Mouse (Mus musculus) spleen, postnatal 10 days (tissue): Measurements from ENCODE around the gene Tpd52l2.
"Not testable (repeated sequence)": the region's sequence is repeated elsewhere in the genome, so short reads cannot be mapped to it uniquely, and the experiment has no call there.

Experiments used
- DNase-seq, 2 experiments: peaks; one replicate each; pipeline ENCODE4 v3.0.0; 2021 to 2022; ENCODE audit warnings: low spot score in 2 of 2

Tpd52l2 gene

DNA sequence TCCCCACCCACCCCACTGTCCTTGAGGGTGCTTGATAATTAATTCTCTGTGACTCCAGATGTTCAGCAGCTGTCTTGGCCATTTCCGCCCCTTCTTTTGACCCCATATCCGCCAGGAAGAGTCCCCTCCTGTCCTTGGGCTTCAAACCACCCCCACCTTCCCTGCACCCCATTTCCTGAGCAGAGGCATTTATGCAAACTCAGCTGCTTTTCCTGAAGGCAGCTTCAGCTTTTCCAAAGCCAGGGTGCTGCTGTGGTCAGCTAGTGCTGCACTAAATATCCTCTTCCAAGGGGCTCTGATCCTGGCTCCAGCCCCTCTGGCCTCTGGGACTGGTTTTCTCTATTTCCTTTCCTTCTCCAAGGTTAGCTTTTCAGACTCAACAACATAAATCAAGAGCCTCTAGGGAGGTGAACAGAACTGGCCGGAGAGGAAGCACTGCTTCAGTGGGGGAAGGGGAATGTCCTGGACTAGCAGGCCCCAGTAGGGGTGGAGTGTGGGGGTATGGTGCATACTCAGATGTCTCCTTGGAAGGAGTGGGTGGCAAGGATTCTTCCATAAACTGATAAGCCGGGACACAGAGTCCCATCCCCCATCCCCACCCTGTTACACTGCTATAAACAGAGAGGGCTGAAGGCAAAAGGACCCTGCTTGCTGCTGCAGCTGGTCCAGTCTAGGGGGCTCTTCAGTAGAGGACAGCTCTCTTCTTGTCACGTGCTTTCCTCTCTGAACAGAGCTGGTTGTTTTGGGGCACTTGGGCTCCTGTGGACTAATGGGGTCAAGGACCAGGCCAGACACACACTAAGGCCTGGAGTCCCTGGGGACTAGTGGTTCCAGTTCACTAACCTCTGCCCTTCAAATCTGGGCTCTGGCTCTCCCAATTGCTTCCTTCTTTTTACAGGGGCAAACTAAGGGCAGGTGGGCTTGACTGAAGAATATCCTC lies 9.3 kb upstream of the Tpd52l2 start:
- DNase-seq: no peak

DNA sequence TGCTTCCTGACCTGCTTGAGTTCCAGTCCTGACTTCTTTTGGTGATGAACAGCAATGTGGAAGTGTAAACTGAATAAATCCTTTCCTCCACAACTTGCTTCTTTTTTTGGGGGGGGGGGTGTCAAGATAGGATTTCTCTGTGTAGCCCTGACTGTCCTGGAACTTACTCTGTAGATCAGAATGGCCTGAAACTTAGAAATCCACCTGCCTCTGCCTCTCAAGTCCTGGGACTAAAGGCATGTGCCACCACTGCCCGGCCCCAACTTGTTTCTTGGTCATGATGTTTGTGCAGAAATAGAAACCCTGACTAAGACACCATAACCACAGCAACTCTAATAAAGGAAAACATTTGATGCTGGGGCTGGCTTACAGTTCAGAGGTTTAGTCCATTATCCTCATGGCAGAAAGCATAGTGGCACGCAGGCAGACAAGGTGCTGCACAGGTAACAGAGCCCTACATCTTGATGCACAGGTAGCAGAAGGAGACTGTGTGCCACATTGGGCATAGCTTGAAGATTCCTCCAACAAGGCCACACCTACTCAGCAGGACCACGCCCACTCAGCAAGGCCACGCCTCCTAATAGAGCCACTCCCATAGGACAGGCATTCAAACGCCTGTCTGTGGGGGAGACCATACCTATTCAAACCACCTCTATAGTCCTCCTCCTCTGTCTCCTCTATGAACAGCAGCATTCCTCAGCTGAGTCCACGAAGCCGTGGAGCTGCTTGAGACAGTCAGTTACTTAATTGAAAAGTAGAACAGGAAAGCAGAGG lies 5.3 kb upstream of the Tpd52l2 start:
- peak; percentile 71 to 88 for DNase-seq

DNA sequence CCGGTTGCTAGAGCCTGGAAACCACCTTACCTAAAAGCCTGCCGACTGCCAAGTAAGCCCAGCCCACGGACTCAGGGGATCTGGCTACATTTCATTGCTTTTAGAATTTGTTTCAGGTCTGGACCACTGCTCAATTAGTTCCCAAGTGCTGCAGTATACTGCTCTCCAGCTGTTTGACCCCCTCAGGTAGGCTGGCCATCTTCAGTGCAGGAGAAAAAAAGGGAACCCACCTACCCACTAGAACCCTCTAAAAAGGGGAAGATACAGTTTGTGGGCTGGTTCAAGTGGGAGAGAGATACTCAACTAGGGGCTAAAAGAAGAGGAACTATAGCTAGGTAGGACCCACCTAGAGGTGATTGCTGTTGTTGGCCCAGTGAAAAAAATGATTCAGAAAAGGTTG lies 4.7 kb upstream of the Tpd52l2 start:
- DNase-seq: no peak

DNA sequence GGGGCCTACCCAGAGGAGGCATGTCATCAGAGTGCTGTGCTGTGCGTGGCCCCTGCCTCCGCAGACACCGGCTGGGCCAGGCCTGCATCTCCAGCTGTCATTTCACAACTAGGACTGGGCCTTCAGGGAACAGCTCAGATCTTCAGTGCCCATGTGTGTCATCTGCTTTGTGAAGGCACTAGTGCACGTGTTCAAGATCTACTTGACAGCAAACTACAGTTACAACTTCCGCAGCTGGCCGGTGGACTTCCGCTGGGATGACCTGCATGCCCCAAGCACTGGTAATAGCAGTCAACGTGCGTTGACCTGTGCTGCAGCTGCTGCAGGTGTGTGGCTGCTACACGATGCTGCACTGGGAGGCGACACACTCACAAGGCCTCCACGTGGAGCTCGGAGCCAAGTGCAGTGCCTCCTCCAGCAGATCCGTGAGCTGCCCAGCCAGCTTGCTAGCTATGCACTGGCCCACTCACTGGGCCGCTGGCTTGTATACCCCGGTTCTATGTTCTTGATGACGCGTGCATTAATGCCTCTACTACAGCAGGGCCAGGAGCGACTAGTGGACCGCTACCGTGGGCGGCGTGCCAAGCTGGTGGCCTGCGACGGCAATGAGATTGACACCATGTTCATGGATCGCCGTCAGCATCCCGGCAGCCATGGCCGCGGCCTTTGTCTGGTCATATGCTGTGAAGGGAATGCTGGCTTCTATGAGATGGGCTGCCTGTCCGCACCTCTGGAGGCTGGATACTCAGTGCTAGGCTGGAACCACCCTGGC lies 3.6 kb upstream of the Tpd52l2 start, which contains the start of gene Abhd16b:
Abhd16b (plus strand) TSS at position 51 of the 772 bp plus-strand sequence.
- DNase-seq: no peak

DNA sequence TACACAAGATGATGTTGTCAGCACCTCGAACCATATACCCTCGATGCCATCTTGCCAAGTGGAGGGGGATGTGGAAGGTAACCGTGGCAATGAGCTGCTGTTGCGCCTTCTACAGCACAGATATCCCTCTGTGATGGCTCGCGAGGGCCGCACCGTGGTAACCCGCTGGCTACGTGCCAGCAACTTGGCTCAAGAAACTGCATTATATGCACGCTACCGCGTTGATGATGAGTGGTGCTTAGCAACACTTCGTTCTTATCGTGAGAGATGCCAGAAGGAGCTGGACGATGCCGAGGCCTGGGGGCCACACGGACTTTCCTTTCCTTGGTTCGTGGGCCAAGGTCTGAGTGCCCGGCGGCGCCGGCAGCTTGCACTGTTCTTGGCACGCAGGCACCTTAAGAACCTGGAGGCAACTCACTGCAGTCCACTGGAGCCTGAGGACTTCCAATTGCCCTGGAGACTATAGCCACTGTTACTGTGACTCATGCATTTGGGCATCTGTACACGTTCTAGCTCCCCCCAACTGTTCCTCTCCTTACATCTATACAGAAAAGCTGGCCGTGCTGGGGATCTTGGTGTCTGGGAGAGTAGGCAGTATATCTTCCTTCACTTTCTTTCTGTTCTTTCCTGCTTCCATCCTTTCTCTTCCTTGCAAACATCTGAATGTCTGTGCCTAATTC lies 2.5 kb upstream of the Tpd52l2 start:
- no peak for DNase-seq

DNA sequence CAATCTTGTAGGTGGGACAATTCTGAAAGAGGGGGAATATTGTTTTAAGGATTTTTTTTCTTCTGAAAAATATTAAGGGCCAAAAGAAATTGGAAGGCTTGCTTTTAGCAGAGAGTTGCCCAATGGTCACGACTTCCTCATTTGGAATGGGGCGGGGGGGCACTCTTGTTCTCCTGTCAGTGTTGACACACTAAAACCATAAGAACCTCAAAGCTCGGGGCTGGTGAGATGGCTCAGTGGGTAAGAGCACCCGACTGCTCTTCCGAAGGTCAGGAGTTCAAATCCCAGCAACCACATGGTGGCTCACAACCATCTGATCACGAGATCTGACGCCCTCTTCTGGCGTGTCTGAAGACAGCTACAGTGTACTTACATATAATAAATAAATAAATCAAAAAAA lies 1.1 kb upstream of the Tpd52l2 start:
- DNase-seq: not testable (repeated sequence)

DNA sequence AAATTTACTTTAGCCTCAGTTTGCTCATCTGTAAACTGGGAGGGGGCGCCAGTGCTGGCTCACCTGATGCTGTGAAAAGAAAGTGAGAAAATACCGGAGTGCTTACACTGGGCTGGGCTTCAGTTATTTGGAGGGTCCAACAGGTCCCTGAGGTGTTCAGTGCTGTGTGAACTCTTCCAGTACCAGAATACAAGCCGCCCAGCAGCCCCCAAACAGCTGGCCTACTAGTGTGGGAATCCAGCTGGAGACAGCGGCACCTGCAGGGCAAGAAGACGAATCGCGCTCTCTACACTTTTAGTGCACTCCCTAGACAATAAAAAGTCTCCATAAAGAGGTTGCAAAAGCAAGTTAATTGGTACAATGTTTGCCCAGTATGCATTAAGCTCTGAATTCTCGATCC lies 661 bp upstream of the Tpd52l2 start:
- DNase-seq: peak; percentile 52 to 83

DNA sequence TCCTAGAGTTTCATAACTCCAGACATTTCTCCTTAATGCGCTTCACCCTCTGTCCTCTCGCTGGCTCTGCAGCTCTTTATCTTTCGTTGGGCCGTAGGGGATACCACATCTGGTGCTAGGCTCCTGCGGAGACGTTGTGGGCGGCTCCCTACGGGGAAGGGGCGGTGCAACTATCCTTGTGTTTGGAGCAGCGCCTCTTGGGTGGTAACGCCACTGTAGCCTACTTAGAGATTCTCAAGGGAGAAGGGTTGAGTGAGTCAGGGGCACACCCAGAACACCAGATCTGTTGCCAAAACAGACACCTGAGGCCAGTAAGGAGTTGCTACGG lies 570 bp downstream of the Tpd52l2 start:
- peak; percentile 66 to 81 for DNase-seq

DNA sequence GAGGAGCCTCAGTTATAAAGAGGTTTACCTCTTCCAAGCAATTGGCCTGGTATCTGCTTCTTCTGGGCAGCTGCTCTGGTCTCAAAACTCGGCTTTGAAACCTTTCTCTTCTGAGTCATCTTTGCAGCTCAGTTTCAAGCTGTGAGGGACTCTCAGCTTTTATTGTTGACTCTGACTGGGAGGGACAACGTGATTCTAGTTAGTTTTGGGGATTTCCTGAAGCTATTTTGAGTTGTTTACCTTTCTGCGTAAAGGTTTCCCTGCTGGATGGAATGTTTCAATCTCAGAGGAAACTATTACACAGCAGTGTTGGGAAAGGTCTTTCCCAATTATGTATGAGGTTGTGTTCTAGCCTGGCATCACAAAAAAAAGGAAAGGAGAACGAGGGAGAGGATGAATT lies 1.7 kb downstream of the Tpd52l2 start:
- no peak for DNase-seq

DNA sequence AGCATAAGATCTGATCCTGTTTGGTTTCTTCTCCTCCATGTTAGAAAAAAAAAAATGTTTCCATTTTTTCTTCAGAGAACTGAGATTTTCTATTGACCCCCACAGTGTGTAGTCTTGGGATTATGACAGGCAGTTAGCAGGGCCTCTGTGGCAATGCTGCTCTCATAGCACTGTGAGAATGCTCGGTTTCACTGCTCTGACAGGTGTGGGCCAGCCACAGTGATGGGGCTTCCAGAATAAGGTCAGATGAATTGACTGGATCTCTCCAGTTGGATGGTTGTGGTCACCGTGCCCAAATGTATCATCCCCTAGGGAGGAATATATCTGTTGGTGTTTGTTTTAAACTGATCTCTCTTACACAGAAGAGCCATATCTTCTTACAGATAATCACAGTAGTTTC lies 12.2 kb downstream of the Tpd52l2 start:
- DNase-seq: no peak

DNA sequence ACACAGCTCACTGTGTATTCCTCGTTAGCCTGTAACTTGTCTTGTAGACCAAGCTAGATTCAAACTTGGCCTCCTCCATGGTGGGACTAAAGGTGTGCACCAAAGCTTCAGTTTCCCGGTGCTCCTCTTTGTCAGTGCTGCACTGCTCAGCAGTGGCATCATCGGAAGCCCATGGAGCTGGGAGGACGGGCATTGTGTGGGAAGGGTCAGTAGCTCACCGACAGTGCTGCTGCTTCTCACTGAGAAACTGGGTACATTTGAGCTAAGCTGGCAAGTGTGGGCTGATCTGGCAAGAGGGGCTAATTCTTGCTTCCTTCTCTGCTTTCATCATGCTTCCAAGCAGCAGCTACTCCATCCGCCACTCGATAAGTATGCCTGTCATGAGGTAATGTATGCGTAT lies 14.3 kb downstream of the Tpd52l2 start:
- no peak for DNase-seq

DNA sequence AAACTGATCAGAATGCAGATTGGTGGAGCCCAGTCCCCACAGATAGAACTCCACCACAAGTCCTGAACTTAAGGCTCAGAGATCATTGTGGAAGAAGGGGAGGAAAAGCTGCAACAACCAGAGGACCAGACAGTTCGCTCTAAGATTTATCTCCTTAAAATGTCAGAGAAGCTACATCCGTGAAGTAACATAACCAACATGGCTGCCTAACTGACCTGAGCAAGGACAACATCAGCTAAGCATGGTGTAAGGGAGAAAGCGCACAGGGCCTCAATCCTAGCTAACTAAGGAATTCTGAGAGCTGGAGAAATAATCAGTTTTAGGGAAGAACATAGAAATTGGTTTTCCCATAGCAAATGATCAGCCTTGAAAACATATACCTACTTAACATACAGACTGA lies 22.3 kb downstream of the Tpd52l2 start:
- no peak for DNase-seq

DNA sequence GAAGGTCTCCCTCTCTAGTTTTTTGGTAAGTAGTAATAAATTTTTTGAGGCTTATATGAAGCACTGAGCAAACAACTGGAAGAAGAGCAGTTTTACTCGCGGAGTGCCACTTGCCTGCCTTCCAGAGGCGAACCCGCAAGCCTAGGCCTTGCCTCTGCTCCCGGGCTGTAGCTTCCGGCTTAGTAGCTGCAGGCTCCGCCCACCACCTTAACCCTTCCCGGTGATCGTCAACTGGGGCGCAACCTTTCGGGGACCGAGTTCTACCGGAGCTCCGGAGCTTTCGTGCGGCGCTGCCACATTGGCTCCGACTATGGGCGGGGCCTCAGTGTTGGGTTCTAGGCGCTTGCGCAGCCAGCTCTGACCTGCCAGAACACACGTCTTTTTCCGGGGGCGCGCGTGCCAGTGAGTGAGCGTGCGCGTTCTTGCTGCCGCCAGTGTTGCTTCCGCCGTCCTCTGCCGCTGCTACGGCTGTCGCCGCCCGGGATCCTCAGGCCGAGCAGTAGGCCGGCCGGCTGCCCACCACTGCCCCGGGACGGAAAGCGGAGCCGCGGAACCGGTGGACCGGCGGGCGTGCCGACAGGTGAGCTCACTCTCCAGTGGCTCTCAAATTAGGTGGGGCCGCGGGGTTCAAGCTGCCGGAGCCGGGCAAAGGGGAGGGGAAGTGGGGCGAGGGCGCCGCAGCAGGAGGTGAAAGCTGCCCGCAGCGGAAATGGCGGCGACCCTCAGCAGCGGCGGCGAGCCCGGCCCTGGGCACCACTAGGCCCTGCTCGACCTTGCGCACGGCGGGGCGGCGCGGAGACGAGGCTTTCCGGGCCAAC lies 23.4 kb downstream of the Tpd52l2 start, which contains the start of gene Dnajc5:
Dnajc5 (plus strand) TSS at position 368 of the 818 bp plus-strand sequence.
- DNase-seq: peak; percentile 94 to 98

DNA sequence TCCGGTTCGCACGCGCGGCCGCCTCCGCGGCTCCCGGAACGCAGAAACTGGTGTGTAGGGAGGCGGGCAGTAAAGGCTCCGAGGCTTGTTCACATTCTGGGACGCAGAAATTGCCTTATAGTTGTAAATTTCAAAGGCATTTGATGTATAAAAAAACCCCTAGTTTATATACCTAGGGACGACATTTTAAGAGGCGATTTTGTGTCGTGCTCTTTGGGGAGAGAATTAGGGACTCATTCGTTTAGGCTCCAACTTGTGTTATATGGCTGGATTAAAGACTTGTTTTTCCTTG lies 23.9 kb downstream of the Tpd52l2 start:
- no peak for DNase-seq

DNA sequence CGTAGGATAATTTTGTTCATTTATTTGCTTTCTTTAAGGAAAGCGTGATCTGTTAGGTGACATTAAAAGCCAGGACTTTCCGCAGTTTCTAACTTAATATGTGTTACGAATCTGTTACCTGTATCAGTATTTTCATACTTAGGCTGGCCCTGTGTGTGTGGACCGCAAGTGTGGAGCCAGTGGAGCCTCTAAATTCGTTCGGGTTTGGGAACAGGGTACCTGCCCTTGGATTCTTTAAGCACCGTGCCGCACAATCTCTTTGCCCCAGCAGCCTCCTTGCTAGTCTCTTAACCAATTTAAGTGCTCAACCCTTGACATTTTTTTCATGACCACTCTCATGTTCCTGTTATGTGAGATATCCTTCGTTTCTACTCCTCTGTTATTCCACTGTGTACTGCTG lies 24.5 kb downstream of the Tpd52l2 start:
- DNase-seq: peak; percentile 26 to 41

DNA sequence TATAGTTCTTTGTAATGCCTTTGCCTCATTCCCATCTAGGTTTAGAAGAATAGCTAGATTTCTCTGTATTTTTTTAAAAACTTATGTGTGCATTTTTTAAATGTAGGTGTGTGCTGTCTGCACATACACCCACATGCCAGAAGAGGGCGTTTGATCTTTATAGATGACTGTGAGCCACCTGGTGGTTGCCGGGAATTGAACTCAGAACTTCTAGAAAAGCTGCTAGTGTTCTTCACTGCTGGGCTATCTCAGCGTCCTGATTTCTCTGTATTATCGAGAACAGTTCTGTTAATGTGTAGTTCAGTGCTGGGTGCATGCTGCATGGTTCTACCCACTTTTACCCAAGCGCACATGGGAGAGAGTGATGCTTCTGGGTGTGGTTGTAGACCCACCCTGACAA lies 25.9 kb downstream of the Tpd52l2 start:
- DNase-seq: peak; percentile 29 to 71

DNA sequence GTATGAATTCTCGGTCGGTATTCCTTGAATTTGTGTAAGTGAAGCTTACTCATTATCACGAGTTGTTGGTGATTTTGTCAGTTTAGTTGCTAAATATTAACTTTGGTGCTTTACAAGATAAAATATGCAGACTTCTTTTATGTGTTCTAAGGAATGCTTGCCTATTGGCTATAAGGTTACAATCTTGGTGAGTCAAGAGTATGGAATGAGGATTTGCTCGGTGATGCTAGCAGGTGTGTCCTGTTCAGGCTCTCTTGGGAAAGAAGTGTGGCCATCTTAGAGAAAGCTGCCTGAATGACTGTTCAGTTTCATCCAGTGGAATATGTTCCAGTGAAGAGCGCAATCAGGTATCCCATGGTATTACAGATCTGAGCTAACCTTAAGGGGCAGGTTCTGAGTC lies 28.6 kb downstream of the Tpd52l2 start:
- DNase-seq: no peak

DNA sequence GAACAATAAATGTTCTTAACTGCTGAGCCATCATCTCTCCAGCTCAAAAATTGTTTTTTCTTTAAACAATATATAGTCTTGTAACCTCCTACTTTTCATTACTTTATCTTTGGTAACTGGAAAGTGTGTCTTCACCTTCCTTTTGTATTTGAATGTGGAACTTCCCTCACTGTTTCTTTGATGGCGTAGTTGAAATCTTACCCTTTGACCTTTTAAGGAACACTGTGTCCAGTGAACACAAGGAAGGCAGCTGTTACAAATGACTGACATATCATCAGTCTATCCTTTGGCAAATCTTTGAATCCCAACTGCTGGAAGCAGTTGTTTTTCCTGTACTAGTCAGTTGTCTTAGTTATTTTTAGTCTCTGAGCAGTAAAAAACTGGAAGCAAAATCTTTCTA lies 32.1 kb downstream of the Tpd52l2 start:
- DNase-seq: no peak

DNA sequence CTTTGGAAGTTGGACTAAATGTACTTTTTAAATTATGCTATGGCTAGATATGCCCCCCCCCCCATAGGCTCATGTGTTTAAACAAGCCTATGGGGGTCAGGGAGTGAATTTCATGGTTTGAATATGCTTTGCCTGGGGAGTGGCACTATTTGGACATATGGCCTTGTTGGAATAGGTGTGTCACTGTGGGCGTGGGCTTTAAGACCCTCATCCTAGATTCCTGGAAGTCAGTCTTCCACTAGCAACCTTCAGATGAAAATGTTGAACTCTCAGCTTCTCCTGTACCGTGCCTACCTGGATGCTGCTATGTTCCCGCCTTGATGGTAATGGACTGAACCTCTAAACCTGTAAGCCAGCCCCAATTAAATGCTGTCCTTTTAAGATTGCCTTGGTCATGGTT lies 35.6 kb downstream of the Tpd52l2 start:
- no peak for DNase-seq

DNA sequence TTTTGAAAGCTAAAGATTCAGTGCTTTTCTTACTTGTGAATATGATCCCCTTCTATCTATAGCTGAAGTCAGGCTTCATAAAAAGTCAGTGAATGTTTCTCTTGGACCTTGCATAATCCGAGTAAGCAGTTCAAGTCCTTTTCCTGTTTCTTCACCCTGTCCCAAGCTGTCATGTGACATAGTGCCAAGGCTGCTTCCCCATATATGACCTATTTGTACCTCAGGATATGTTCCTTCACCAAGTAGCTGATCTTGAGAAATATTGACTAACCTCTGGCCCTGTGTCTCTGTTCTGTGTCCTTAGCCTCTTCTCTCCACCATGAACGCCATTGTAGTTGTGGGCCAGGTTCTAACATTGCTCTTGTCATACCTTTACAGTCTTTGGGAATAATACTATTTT lies 39.5 kb downstream of the Tpd52l2 start:
- no peak for DNase-seq
